Mouse (Mus musculus): ENCODE data around the gene Il2ra. TPM values are rescaled to one million over a fixed set of nuclear protein-coding genes. Genes with fewer than 3 reads are reported as not detected.

The Il2ra gene
- total RNA-seq, 2 experiments from 2014 or later: 0.29 to 0.64 TPM

DNA sequence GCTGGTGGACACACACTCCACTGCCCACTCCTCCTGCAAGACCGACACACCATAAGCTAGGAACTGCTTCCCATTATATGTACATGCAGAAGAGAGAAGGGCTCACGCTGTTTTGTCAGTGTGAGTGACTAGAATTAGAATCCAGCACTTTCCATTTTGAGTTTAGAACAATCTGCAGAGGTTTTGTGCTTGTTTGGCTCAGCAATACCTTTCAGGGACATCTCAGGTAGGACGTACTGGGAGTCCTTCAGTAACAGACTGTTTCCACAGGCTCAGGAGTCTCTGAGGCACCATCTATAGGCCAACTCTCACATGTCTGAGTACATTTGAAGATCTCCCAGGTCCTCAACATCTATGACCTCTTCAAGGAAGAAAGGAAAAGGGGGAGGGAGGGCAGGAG is 9.6 kb downstream of the Il2ra start:
- intact Hi-C loops (cut with DNase I): no loop called here
- no peak for DNase-seq

DNA sequence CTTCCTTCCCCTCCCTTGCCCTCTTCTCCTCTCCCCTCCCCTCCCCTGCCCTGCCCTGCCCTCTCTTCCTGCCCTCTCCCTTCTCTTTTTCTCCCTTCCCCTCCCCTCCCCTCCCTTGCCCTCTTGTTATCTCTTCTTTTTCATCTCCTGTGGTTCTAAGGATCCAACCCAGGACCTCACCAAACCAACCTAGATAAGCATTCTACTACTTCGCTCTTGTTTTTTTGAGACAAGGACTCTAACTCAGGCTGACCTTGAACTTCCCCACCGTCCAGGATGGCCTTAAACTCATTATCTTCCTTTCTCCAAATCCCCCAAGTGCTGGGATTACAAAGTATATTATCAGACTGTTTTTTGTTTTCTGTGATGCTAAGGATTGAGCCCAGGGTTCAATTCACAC is 10.2 kb downstream of the Il2ra start:
- intact Hi-C loops (cut with DNase I): no loop called here
- no peak for DNase-seq

DNA sequence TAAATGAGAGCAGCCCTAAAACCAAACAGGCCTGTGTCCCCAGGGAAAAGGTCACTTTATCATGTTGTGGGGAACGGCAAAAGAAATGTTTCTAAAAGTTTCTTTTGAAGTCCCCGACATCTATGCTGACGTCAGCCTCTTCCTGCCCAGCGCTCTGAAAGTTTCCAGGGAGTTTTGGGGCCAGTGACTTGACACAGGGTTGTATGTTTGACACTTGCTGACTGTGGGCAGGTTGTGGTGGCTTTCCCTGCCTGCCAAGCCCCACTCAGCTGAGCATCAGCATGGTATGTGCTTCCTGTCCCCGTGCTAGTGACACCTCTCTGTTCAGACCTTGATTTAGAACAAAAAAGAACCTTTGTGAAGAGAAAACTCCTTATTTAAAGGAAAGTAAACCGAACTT is 10.7 kb downstream of the Il2ra start:
- intact Hi-C loops (cut with DNase I): no loop called here
- no peak for DNase-seq

DNA sequence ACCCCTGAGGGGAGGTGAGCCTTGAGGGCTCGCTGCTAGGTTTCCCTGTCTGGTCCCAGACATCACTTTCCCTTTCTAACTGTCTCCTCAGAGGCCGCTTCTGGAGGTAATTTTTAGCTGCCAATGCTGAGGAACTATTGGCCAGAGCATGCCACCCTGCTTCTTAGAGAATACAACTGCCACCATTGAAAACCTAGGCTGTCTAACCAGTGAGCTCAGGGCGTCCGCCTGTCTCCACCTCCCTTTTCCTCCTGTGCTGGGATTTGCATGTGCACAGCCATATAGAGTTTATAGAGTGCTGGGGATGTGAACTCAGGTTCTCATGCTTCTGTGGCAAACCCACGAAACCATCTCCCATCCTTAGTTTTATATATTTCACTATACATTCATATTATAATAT is 11.2 kb downstream of the Il2ra start:
- no peak for DNase-seq
- intact Hi-C loops (cut with DNase I): no loop called here

DNA sequence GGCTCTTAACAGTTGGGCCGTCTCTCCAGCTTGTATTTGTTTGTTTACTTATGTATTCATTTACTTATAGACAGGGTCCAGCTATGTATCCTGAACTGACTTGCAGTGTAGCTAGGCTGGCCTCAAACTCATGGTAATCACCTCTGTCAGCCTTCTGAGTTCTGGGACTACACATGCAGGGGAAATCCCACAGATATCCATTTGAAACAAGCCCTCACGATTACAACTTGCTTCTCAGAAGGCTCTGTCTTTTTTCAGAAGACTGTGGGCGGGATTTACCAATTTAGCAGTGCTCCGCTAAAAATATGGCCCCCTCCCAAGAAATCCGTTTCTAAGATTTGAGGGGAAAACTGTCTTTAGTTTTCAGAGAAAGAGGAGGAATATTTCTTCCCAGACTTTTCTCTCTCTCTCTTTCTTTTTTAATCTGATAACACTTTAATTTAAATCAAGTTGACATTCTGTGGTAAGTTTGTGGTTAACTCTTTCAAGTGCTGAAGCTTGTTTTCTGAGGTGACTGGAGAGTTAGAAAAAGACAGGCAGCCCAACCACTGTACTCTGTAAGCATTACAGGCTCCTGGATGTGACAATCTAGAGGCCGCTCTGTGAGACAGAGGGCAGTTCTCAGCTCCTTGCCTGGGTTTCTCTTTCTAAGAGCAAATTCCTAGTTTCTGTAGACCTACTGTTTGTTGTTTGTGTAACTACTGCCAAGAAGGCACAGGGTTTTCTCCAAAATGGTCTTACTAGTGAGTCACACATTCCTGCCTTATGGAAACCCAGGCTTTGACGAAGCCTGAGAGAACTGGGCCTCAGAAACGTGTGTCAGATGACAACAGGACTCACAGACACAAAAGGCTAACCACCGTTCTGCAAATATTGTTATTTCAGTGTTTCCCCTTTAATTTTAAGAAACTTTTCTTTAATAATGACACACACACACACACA is 12.7 kb downstream of the Il2ra start:
- intact Hi-C loops (cut with DNase I): no loop called here
- DNase-seq: no peak

DNA sequence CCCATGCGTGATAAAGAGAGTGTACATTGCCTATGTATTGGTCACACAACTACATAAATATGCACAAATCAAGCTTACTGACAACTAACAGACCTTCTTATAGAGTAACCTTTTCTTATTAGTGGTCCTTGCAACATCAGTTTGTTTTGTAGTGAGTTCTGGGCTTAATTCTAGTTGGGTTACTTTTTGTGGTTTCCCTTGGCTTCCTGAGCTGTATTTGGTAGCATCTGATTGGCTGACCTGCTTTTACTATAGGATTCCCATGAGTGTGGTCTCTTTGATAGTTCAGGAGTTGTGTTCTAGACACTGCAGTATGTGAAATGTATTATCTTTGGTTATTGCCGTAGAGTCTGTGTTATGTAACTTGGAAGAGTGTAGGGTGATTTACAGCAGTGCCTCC is 15.0 kb downstream of the Il2ra start:
- no peak for DNase-seq
- intact Hi-C loops (cut with DNase I): no loop called here

DNA sequence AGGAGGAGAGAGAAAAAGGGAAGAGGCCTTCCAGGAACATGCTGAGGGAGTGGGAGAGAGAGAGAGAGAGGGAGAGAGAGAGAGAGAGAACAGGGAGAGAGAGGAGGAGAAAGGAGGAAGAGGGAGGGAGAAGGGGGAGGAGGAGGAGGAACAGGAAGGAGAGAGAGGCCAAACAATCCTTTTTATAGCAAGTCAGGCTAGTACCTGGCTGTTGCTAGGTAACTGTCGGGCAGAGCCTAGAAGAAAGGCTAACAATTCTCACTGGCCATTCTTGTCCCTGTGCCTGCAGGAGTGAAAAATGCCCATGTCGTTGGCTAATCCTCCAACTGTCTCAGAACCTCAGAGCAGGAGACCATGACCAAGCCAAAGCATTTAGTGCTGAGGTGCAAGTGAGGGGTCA is 16.7 kb downstream of the Il2ra start:
- DNase-seq: no peak
- intact Hi-C loops (cut with DNase I): no loop called here

DNA sequence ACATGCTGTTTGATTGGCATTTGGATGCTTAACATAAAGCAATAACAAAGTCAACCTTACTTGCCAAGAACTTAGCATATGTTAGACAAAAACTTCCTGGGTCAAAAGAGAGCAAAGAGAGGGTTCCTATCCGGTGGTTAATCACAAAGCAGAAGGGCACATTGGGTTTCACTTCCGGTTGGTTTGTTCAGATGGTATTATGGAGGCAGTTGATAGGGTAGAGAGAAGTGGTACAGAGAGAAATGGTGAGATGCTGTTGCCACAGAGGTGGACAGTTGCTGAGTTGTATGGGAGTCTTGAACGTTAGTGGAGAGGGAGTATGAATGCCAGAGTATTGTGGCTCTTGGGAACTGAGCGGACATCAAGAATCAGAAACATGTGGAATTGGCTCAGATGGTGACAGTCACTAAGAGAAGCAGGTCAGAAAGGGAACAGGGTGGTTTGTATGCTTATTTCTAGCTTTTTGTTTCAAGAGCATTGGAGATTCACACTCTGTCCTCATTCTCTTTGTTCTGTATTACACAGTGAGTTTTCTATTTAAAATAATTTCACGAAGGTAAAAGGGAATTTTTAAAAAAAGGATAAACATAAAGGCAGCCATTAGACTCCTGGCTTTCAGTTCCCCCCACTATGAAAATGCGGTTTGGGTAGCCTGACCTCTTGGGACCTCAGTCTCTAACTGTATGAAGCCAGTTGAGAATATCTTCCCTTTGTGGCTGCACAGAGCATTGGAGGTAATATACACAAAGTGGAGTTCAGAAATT is 19.7 kb downstream of the Il2ra start:
- intact Hi-C loops (cut with DNase I): loop anchor here (5.0 kb wide), 2 partner anchors 60 to 210 kb away; partner anchors contain the start of gene Rbm17
- DNase-seq: no peak

DNA sequence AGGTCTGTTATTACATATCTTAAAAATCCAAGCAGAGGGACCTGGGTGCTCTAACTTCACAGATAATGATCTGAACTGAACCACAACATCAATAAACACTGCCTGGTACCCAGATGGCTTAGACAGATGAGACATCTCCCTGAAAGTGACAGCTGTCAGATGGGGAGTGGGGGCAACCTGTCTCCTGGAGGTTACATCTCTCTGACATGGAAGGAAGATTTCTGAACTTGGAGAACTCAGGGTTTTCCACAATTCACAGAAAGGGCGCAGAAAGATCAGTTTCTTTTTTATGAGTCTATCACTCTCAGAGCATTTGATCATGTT is 20.3 kb downstream of the Il2ra start:
- intact Hi-C loops (cut with DNase I): loop anchor here (5.0 kb wide), 2 partner anchors 61 to 209 kb away; partner anchors contain the start of gene Rbm17
- no peak for DNase-seq

DNA sequence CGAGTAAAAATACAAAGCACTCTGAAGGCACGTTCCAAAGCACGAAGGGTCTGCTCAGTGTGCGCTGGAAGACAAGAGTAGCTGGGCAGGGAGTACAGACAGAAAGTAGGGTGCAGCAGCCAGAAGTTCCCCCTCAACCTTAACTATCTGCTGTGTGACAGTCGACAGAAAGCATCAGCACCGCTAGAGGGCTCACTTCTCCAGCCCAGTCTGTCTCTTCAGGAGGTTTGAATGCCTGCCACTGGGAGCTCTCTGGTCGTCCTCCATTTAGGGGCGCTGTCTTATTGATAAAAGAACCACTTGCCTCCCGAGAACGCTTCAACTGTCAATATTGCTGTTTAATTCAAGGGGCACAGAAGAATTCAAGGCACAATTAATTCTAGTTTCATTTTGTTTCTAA is 21.4 kb downstream of the Il2ra start:
- intact Hi-C loops (cut with DNase I): loop anchor here (5.0 kb wide), 2 partner anchors 62 to 208 kb away; partner anchors contain the start of gene Rbm17
- peak; percentile 86 to 89 for DNase-seq

DNA sequence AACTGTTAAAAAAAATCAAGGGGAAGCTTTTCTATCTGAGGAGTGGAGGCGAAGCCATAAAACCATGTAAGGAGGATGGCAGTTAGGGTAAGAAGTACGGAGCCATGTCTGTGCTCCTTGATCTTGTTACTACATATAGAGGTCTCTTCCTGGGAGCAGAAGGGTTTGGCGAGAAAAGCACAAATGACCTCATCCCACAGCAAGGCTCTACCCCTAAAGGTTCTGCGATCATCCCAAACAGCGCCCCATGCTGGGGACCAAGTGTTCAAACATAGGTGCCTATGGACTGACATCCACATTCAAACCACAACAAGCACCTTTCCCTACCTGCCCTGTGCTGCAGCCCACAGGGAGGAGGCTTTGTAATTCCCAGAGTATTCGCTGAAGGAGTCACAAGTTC is 21.8 kb downstream of the Il2ra start:
- intact Hi-C loops (cut with DNase I): loop anchor here (5.0 kb wide), 2 partner anchors 62 to 208 kb away; partner anchors contain the start of gene Rbm17
- peak in 1 of 2 experiments; percentile 39 for DNase-seq

DNA sequence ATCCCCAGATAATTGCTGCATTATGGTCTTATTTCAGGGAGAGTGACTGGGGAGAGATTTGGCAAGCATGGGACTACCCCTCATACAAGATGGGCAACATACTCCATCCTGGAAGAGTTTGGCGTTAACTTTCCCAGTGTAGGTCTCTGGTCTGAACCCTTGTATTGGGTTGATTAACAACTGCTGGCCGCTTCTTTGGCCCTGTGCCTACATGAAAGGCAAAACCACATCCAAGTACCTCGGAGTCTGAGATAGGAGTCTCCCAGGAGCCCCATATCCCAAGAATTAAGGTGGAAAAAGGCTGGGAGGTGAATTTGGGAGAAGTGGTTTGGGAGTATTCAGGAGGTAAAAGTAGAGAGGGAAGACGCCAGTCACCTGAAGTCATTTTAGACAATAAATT is 22.2 kb downstream of the Il2ra start:
- no peak for DNase-seq

DNA sequence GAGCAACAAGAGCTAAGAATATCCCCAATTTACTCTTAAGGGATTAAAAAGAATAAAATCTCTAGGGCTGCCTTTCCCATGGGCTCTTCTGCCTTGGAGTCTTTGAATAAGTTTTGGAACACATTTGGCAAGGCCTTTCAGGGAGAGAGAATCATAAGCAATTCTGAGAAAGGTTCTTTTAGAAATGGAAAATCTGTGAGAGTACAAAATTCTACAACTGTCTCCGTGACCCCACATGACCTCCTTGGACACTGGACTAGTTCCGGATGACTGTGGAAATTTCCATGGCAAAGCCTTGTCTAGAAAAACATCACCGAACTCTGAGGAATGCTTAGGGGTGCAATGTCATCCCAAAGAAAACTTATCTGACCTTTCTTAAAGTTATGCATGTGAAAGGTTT is 22.7 kb downstream of the Il2ra start:
- intact Hi-C loops (cut with DNase I): no loop called here
- DNase-seq: no peak

More for the DNA sequence above, 22.2 kb downstream of the Il2ra start:
- intact Hi-C loops (cut with DNase I): loop anchor here (5.0 kb wide), 2 partner anchors 63 to 207 kb away; partner anchors contain the start of gene Rbm17

DNA sequence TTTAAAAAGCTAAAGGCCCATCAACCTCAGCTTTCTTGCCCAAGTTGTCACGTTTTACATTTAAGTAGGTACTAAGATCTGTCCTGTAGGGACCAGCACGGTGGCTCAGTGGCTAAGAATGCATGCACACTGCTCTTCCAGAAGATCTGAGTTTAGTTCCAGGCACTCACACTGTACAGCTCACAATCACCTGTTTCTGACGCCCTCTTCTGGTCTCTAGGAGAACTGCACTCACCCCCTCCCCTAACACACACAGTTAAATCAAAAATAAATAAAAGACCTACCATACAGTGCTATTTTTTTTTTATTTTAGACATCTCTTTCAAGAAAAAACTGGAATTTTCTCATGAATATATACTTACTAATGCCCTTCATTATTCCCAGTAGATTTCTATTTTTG is 29.5 kb downstream of the Il2ra start:
- no peak for DNase-seq
- intact Hi-C loops (cut with DNase I): no loop called here

DNA sequence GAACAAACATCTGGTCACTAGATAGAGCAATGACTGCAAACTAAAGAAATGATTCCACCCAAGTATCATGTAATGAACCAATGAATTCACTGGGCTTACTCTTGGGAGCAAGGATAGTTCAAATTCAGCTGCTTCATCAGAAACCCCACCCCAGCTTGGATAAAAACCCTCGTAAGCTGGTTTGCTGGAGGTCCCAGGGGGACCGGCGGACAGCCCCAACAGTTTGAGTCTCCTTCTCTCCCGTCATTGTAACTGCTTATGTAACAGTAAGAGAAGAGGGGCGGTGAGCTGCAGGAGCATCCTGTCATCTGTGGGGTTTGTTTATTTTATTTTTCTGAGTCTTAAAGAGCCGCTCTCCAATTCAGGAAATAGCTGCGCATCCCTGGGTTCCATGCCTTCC is 37.0 kb downstream of the Il2ra start:
- no peak for DNase-seq
- intact Hi-C loops (cut with DNase I): loop anchor here (10.0 kb wide), 1 partner anchor 345 kb away; no protein-coding TSS in a partner anchor

DNA sequence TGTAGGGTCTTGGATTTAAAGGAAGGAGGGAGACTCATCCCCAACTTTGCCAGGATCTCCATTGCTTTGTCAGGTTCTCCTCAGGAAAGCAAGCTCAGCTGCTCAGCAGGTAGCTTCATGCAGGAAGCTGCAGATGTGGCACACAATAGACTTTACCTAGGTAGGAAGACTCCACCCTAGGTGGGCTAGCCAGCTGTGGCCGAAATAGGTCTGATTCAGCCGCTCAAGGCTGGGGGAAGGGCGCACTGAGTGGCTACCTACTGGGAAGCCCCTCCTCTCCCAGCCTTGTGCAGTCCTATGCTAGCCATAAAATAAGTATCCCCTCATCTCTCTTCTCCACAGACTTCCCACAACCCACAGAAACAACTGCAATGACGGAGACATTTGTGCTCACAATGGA is 40.1 kb downstream of the Il2ra start:
- intact Hi-C loops (cut with DNase I): loop anchor here (10.0 kb wide), 1 partner anchor 348 kb away; no protein-coding TSS in a partner anchor
- no peak for DNase-seq

DNA sequence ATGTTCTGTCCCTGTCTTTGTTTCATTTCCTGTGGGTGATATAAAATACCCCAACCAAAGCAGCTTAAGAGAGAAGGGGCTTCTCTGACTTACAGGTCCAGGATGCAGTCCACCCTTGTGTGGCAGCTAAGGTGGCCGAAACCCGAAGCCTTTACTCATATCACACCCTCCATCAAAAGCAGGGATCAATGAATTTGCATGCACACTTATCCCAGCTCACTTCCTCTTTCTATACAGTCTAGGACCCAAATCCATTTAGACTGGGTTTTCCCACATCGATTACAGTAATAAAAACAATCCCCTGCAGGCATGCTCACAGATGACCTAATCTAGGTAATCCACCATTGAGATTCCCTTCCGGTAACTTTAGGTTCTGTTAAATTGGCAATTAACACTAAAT is 43.9 kb downstream of the Il2ra start:
- DNase-seq: no peak
- intact Hi-C loops (cut with DNase I): loop anchor here (10.0 kb wide), 1 partner anchor 352 kb away; no protein-coding TSS in a partner anchor

DNA sequence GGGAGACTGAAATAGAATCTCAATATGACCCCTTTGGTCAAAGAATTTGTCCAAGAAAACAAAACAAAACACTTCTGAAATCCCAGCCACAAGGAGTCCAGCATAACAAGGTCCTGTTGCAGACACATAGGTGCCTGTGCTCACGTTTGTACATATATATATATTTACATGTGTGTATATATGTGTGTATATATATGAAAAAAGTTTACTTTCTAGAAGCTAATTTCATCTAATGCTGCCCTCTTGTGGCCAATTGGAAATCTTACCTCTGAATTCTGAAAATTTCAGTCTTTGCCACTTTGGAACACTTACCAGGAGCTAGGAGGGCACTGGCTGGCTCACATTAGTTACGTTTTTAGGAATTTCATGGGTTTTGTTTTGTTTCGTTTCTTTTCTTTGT is 44.8 kb downstream of the Il2ra start:
- intact Hi-C loops (cut with DNase I): loop anchor here (1.0 to 10.0 kb wide), 2 partner anchors 84 to 353 kb away; no protein-coding TSS in a partner anchor
- peak; percentile 18 to 30 for DNase-seq

DNA sequence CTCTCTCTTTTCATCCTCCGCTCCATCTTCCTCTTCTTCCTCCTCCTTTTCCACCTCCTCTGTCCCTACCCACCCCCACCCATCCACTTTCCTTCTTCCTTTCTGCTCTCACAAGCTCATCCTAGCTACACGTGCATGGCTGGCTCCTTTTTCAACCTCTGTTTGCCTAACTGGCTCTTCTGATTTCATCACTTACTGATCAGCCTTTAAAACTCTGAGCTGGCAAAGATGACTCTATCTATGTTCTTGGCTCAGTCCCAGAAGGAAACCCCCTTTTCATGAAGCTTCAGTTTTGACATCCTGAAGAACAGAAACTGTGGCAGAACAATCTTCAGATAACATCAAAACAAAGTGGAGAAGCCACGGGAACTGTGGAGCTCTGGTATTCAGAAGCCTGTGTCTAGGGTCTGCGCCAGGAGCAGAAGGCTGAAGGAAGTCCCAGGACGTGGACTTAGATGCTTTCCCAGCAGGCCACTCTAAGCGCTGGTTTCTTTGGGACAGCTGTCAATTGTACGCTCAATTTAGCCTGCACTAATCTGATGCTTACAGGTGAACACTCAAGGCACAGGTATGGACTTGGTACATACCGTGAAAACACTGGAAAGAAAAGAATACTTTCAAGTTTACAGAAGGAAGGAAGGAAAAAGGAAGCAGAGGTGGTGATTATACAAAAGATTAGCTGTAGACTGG is 47.7 kb downstream of the Il2ra start:
- DNase-seq: no peak
- intact Hi-C loops (cut with DNase I): no loop called here

DNA sequence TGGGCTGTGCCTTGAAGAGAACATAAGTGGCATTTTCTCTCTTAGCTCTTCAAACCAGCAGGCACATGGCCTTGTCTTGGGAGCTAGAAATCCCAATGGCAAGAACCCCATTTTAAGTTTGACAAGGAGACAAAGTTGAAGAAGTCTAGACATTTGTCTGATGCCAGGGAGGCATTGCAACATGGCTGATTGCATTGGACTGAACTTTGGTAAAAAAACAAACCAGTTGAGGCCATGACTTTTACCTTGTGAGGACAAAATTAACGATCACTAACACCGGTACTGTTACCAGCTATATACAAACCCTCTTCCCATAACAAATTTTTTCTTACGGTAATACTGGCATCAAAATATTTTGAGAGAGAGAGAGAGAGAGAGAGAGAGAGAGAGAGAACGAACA is 50.7 kb downstream of the Il2ra start:
- intact Hi-C loops (cut with DNase I): no loop called here

DNA sequence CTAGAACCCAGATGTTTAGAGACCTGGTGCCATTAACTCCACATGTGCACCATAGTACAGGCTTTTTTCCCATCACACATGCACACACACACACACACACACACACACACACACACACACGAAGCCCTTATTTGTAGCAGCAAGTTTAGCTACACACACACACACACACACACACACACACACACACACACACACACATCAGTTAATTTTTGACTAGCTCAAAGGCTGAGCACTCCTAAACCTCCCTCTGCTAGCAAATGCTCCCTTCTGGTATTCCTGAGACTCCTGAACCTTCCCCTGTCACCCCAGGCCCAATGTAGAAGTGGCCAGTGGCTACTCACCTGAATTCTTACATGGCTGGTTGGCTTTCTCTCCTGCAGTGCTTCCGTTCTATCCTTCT is 51.5 kb downstream of the Il2ra start:
- DNase-seq: no peak
- intact Hi-C loops (cut with DNase I): no loop called here

More for the DNA sequence above, 50.7 kb downstream of the Il2ra start:
- DNase-seq: no peak

All from heart, postnatal 10 days (tissue).